Mouse (Mus musculus): Measurements from ENCODE around the gene Dnase1l2.

- TF ChIP-seq CTCF (IDR thresholded peaks at IDR 0.05; ENCODE audit: insufficient read depth, low read depth, low read length) (no peak), POLR2A (IDR thresholded peaks at IDR 0.05; ENCODE audit: insufficient read depth, low read depth, low read length) (no peak)
Observed at GRCm38 (mm10) chr17:24461580-24461979, 18.7 kb upstream of the Dnase1l2 start.
